Mouse (Mus musculus): ENCODE data around the gene Tmem268.

GRCm38 (mm10) chr4:63558407-63559081 is at the start of gene Tmem268:
- TF ChIP-seq GATA1 (IDR thresholded peaks at IDR 0.05; ENCODE audit: low read length) (no peak), TAL1 (IDR thresholded peaks at IDR 0.05; ENCODE audit: low read length) (no peak)

Measured in erythroblast, embryonic 14.5 days (primary cell).